Mouse (Mus musculus) thymus, adult 2 months (tissue): ENCODE measurements around the gene Ddx49. TPM values are rescaled to one million over a fixed set of nuclear protein-coding genes. Genes with fewer than 3 reads are reported as not detected.

ENCODE experiments used
- DNase-seq: peaks from one replicate; pipeline ENCODE4 v3.0.0; 2021
- H3K27ac ChIP-seq: fragments of 200-500 bp; 2 replicates; pipeline ENCODE4 v1.5.1; 2012; ENCODE audit warnings: low read length, control low read depth; ENCODE audit not compliant: control insufficient read depth, insufficient read depth
- H3K27me3 ChIP-seq: fragments of 200-500 bp; 2 replicates; pipeline ENCODE4 v1.6.1; 2012; ENCODE audit warnings: mild to moderate bottlenecking, low read length, moderate library complexity, mixed read lengths; ENCODE audit not compliant: control insufficient read depth, insufficient read depth
- H3K36me3 ChIP-seq: fragments of 200-500 bp; 2 replicates; pipeline ENCODE4 v1.6.1; 2012; ENCODE audit warnings: mild to moderate bottlenecking, low read length, moderate library complexity; ENCODE audit not compliant: control insufficient read depth, insufficient read depth
- H3K4me1 ChIP-seq: fragments of 200-500 bp; replicated peaks from 2 replicates; pipeline ENCODE4 v1.6.1; 2012; ENCODE audit warnings: low read length; ENCODE audit not compliant: control insufficient read depth, insufficient read depth
- H3K4me3 ChIP-seq: fragments of 200-500 bp; 2 replicates; pipeline ENCODE4 v1.5.1; 2012; ENCODE audit warnings: mild to moderate bottlenecking, low read length, control low read depth, moderate library complexity; ENCODE audit not compliant: control insufficient read depth, insufficient read depth
- CTCF ChIP-seq: fragments of 200-500 bp; IDR thresholded peaks from 2 replicates; pipeline ENCODE4 v1.5.1; 2012; ENCODE audit warnings: mild to moderate bottlenecking, control low read depth, low read length, moderate library complexity, borderline replicate concordance; ENCODE audit not compliant: control insufficient read depth, poor library complexity, insufficient read depth; ENCODE audit errors: extremely low read depth
- POLR2A ChIP-seq: fragments of 200-500 bp; IDR thresholded peaks from 2 replicates; pipeline ENCODE4 v1.6.1; 2012; ENCODE audit warnings: mild to moderate bottlenecking, low read length, control low read depth, moderate library complexity; ENCODE audit not compliant: control insufficient read depth, poor library complexity, insufficient read depth; ENCODE audit errors: extremely low read depth
- WGBS: fragments of 180-500 bp; shearing (Covaris S2); methylation state at CpG from one replicate; pipeline ENCODE4 v1.1.7; 2018; 5-methylcytosine and 5-hydroxymethylcytosine counted together
- polyA plus RNA-seq: library from polyadenylated mRNA; depleted of rRNA; stranded (reverse); fragments of >200 nt; gene quantifications from 2 replicates; pipeline ENCODE4 v1.2.3, GENCODE M21; 2012

The Ddx49 gene
- polyA plus RNA-seq, 1 experiment = 72.1 TPM

DNA sequence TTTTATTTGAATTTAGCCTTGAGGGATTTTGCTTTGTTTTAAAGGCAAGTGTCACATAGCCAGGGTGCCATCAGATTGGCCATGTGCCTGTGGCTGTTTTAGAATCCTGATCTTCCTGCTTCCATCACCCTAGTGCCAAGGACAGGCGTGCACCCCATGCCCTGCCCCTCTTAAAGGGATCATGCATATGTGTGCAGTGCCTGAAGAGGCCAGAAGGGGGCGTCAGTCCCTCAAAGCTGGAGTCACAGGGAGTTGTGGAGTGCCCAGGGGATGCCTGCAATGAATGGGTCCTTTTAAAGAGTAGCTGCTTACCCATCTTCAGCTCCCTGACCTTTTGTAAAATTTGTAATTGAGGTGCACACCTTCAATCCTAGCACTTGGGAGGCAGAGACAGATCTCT, 7.0 kb upstream of the Ddx49 start:
- no peak overlapping the region for H3K4me3 ChIP-seq
- 52% methylated on average over 2 of the region's 2 CpGs for WGBS
- H3K36me3 ChIP-seq = peaks cover 43% of the 10 kb centered on the region
- no peaks in the 10 kb centered on the region for H3K27me3 ChIP-seq
- no peak overlapping the region for H3K27ac ChIP-seq
- H3K4me1 ChIP-seq = no peaks in the 10 kb centered on the region
- TF ChIP-seq CTCF (no peak), POLR2A (no peak)
- no peak for DNase-seq

DNA sequence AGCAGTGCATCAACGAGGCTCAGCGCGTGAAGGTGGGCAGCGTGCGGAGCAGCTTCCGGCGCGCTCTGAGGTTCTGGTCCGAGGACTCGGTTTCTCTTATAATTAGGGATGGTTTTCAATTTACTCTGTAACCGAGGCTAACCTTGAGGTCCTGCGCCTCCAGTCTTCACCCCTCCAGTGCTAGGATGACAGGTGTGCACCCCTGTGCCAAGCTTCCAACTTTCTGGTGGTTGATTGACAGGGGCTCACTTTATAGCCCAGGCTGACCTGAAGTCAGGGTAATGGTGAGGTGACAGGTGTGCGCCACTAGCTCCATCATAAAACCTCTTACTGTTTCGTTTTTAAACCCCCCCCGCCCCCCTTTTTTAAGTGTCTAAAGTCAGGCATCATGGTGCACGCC, 612 bp upstream of the Ddx49 start:
- Histone ChIP-seq H3K27ac (no peak overlapping the region; the same call in 1 of the 2 replicates), H3K27me3 (no peaks in the 10 kb centered on the region), H3K36me3 (peaks cover 14% of the 10 kb centered on the region), H3K4me3 (peak overlapping the region; percentile 73), H3K4me1 (peaks cover 19% of the 10 kb centered on the region)
- WGBS = 3% methylated on average over 16 of the region's 16 CpGs
- TF ChIP-seq CTCF (no peak), POLR2A (no peak)
- no peak for DNase-seq

DNA sequence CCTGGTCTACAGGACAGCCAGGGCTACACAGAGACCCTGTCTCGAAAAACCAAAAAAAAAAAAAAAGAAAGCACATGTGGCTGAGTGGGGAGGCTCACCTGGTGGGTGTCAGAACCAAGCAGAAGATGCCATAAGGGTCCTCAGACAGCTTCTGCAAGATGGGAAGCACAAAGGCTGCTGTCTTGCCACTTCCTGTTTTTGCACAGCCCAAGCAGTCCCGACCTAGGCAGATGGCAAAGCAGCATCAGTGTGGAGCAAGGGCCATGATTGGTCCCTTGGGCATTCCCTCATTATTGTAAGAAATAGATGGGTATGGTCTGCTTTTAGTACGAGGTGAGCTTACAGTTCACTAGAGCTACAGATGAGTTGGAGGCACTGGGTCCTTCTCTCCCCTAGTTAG, 1.4 kb downstream of the Ddx49 start:
- DNase-seq = no peak
- H3K27ac ChIP-seq = no peak overlapping the region
- no peak overlapping the region for H3K4me3 ChIP-seq
- H3K36me3 ChIP-seq = peaks cover 19% of the 10 kb centered on the region
- no peaks in the 10 kb centered on the region for H3K27me3 ChIP-seq
- TF ChIP-seq POLR2A (no peak), CTCF (no peak)
- 34% methylated on average over 3 of the region's 3 CpGs for WGBS
- H3K4me1 ChIP-seq = peaks cover 19% of the 10 kb centered on the region

DNA sequence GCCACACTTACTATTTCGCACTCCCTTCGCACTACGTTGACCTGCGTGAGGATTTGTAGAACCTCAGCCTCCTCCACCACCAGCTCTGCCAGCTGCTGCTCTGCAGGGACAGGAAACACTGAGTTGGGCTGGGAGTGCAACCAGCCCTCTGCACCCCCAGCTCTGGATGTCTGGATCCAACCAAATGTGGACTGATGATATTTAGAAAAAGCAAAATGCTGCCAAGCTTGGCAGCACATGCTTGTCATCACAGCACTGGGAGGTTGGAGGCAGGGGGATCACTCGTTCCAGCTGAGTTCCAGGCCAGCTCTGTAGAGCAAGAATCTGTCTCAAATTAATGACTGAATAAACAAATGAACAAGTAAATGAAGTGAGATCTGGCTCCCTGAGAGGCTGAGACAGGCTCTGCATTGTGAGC, 8.3 kb downstream of the Ddx49 start:
- peaks cover 64% of the 10 kb centered on the region for H3K36me3 ChIP-seq
- H3K4me1 ChIP-seq = no peaks in the 10 kb centered on the region
- H3K27me3 ChIP-seq = no peaks in the 10 kb centered on the region
- no peak overlapping the region for H3K27ac ChIP-seq
- H3K4me3 ChIP-seq = no peak overlapping the region
- TF ChIP-seq POLR2A (no peak), CTCF (no peak)
- 85% methylated on average over 5 of the region's 5 CpGs for WGBS
- no peak for DNase-seq

DNA sequence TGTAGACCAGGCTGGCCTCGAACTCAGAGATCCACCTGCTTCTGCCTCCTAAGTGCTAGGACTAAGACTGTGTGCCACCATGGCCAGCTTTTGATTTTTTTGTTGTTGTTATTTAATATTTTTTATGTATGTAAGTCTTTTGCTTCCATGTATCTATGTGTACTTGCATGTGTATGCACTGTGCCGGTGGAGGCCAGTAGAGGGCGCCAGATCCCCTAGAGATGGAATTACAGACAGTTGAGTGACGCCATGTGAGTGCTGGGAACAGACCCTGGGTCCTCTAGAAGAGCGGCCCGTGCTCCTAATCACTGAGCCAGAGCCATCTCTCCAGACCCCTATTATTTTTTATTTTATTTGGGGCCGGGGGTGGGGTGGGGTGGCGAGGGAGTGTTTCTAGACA, 15.6 kb downstream of the Ddx49 start:
- Histone ChIP-seq H3K36me3 (peaks cover 9% of the 10 kb centered on the region; the same call in 1 of the 2 replicates), H3K27ac (no peak overlapping the region), H3K4me1 (peaks cover 12% of the 10 kb centered on the region), H3K27me3 (no peaks in the 10 kb centered on the region), H3K4me3 (no peak overlapping the region)
- 96% methylated on average over 8 of the region's 8 CpGs for WGBS
- peak; percentile 23 for DNase-seq
- TF ChIP-seq CTCF (peak; percentile 43; the same call in 1 of the 2 replicates), POLR2A (no peak)

DNA sequence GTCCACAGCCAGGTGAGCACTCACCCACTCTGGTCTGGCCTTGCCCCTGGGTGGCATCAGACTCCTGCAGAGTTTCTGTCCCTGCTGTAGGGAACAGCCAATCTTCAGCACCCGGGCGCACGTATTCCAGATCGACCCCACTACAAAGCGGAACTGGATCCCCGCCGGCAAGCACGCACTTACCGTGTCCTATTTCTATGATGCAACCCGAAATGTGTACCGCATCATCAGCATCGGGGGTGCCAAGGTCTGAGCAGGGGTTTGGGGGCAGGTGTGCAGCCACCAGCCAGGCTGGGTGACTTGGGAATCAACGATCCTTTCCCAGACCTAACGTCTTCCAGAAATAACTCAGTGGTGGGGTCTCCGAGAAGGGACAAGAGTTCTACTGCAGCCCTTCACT, 17.0 kb downstream of the Ddx49 start:
- 0 out of 2 replicates have a peak, but pooled peaks cover 3% of the 10 kb centered on the region for H3K36me3 ChIP-seq
- H3K4me1 ChIP-seq = peaks cover 12% of the 10 kb centered on the region
- DNase-seq = no peak
- H3K27me3 ChIP-seq = no peaks in the 10 kb centered on the region
- H3K27ac ChIP-seq = no peak overlapping the region
- WGBS = 98% methylated on average over 15 of the region's 15 CpGs
- no peak for TF ChIP-seq POLR2A
- TF ChIP-seq CTCF = no peak
- no peak overlapping the region for H3K4me3 ChIP-seq

DNA sequence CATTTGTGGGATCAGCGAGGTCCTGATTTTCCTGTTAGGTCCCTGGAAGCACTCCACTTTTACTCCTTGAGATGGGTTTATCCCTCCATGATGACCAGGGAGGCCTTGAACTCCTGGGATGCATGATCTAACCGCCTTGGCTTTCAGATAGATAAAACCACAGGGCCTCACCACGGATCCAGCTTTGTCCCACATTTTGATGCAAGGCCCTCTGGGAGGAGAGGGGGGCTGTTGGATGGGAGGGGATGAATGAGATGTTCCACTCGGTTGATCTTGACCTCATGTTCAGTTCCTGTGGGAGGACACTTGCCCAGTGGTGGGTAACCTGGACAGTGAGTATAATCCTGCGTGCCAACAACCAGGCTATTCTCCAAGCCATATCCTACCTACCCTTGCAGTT, 17.9 kb downstream of the Ddx49 start:
- no peak for TF ChIP-seq CTCF
- Histone ChIP-seq H3K27me3 (no peaks in the 10 kb centered on the region), H3K27ac (no peak overlapping the region), H3K4me1 (peaks cover 12% of the 10 kb centered on the region), H3K4me3 (no peak overlapping the region), H3K36me3 (0 out of 2 replicates have a peak, but pooled peaks cover 3% of the 10 kb centered on the region)
- WGBS = 88% methylated on average over 5 of the region's 5 CpGs
- DNase-seq = no peak
